Mouse (Mus musculus): ENCODE measurements around the gene Tigd3. TPM values are rescaled to one million over a fixed set of nuclear protein-coding genes. Genes with fewer than 3 reads are reported as not detected.

Tigd3 gene
- total and polyA plus RNA-seq, 3 experiments, result 0.90 to 2.0 (median 1.0) TPM

GRCm38 (mm10) chr19:5843781-5844691 lies 49.9 kb downstream of the Tigd3 start:
- H3K9me3 ChIP-seq (replicated peaks), result no peaks in the 10 kb centered on the region
- H3K4me1 ChIP-seq (ENCODE audit: insufficient read depth, low read depth, low read length), result peaks cover 89% of the 10 kb centered on the region
- H3K27me3 ChIP-seq (ENCODE audit: insufficient read depth, low read length), result no peaks in the 10 kb centered on the region
- no peak; the same call in 1 of the 2 replicates for TF ChIP-seq TAL1 (conservative IDR thresholded peaks at IDR 0.05; ENCODE audit: low read depth, low read length)
- TF ChIP-seq POLR2AphosphoS5 (IDR thresholded peaks at IDR 0.05; ENCODE audit: insufficient replicate concordance, low read depth, low read length), result no peak; the same call in 1 of the 2 replicates
- no peak for TF ChIP-seq CTCF (IDR thresholded peaks at IDR 0.05; ENCODE audit: low read depth, low read length)
- TF ChIP-seq GATA1 (IDR thresholded peaks at IDR 0.05; ENCODE audit: borderline replicate concordance, low read length), result no peak
- TF ChIP-seq GATA2 (IDR thresholded peaks at IDR 0.05; ENCODE audit: borderline replicate concordance, low read depth, low read length), result no peak
- H3K36me3 ChIP-seq (replicated peaks), result peaks cover 39% of the 10 kb centered on the region
- no peak for ATAC-seq (ENCODE audit: extremely low read depth, insufficient number of reproducible peaks, low FRiP score, poor library complexity, severe bottlenecking)
- DNase-seq (ENCODE audit: low spot score), result no peak
- H3K4me3 ChIP-seq (ENCODE audit: low read depth, low read length), result peak overlapping the region; percentile 86

- TF ChIP-seq POLR2AphosphoS5 (IDR thresholded peaks at IDR 0.05; ENCODE audit: insufficient replicate concordance, low read depth, low read length) (peak; percentile 28), GATA2 (IDR thresholded peaks at IDR 0.05; ENCODE audit: borderline replicate concordance, low read depth, low read length) (no peak)
- DNase-seq (ENCODE audit: low spot score) (no peak), ATAC-seq (ENCODE audit: extremely low read depth, insufficient number of reproducible peaks, low FRiP score, poor library complexity, severe bottlenecking) (no peak)
- Histone ChIP-seq H3K4me1 (ENCODE audit: insufficient read depth, low read depth, low read length) (peaks cover 87% of the 10 kb centered on the region), H3K9me3 (replicated peaks) (no peaks in the 10 kb centered on the region), H3K36me3 (replicated peaks) (peaks cover 47% of the 10 kb centered on the region), H3K27me3 (ENCODE audit: insufficient read depth, low read length) (no peaks in the 10 kb centered on the region), H3K4me3 (ENCODE audit: low read depth, low read length) (peak overlapping the region; percentile 86)
These were observed 50.9 kb downstream of the Tigd3 start for GRCm38 (mm10) chr19:5842785-5843730.

- ATAC-seq (ENCODE audit: extremely low read depth, insufficient number of reproducible peaks, low FRiP score, poor library complexity, severe bottlenecking), result no peak
- Histone ChIP-seq H3K27me3 (ENCODE audit: insufficient read depth, low read length) (no peaks in the 10 kb centered on the region), H3K9me3 (replicated peaks) (no peaks in the 10 kb centered on the region), H3K36me3 (replicated peaks) (peaks cover 53% of the 10 kb centered on the region), H3K4me1 (ENCODE audit: insufficient read depth, low read depth, low read length) (peaks cover 83% of the 10 kb centered on the region), H3K4me3 (ENCODE audit: low read depth, low read length) (peak overlapping the region; percentile 86; the same call in 1 of the 2 replicates)
- TF ChIP-seq TAL1 (conservative IDR thresholded peaks at IDR 0.05; ENCODE audit: low read depth, low read length) (no peak), POLR2AphosphoS5 (IDR thresholded peaks at IDR 0.05; ENCODE audit: insufficient replicate concordance, low read depth, low read length) (no peak), CTCF (IDR thresholded peaks at IDR 0.05; ENCODE audit: low read depth, low read length) (no peak), GATA1 (IDR thresholded peaks at IDR 0.05; ENCODE audit: borderline replicate concordance, low read length) (no peak), GATA2 (IDR thresholded peaks at IDR 0.05; ENCODE audit: borderline replicate concordance, low read depth, low read length) (no peak)
- no peak for DNase-seq (ENCODE audit: low spot score)
These were observed 51.8 kb downstream of the Tigd3 start for GRCm38 (mm10) chr19:5841999-5842784.

GRCm38 (mm10) chr19:5841389-5841946 lies 52.5 kb downstream of the Tigd3 start:
- Histone ChIP-seq H3K27me3 (ENCODE audit: insufficient read depth, low read length) (no peaks in the 10 kb centered on the region), H3K4me3 (ENCODE audit: low read depth, low read length) (peak overlapping the region; percentile 54; the same call in 1 of the 2 replicates), H3K4me1 (ENCODE audit: insufficient read depth, low read depth, low read length) (peaks cover 80% of the 10 kb centered on the region), H3K36me3 (replicated peaks) (peaks cover 60% of the 10 kb centered on the region), H3K9me3 (replicated peaks) (no peaks in the 10 kb centered on the region)
- DNase-seq (ENCODE audit: low spot score), result no peak
- TF ChIP-seq GATA1 (IDR thresholded peaks at IDR 0.05; ENCODE audit: borderline replicate concordance, low read length) (no peak), POLR2AphosphoS5 (IDR thresholded peaks at IDR 0.05; ENCODE audit: insufficient replicate concordance, low read depth, low read length) (0 out of 2 replicates have a peak, but pooled peaks have one; percentile 90)
- ATAC-seq (ENCODE audit: extremely low read depth, insufficient number of reproducible peaks, low FRiP score, poor library complexity, severe bottlenecking), result no peak

Other genes with a start within 250 kb of the Tigd3 start
Only the 20 nearest of the 31 such genes appear.
- gene Kcnk7, start 189.8 kb downstream of the Tigd3 start, total RNA-seq (2014; fragmentation: Nextera tagmentation), result not detected in 2 replicates
- gene Kcnk7, start 189.8 kb downstream of the Tigd3 start, total RNA-seq (2017), result not detected in 2 replicates
- 0.07 and 0.10 TPM in 2 replicates for gene Kcnk7, start 189.8 kb downstream of the Tigd3 start, polyA plus RNA-seq (2012)
- 20.8 and 34.1 TPM in 2 replicates for gene Ehbp1l1, start 167.8 kb downstream of the Tigd3 start, total RNA-seq (2014; fragmentation: Nextera tagmentation)
- gene Ehbp1l1, start 167.8 kb downstream of the Tigd3 start, total RNA-seq (2017), result 45.5 and 45.7 TPM in 2 replicates
- gene Ehbp1l1, start 167.8 kb downstream of the Tigd3 start, polyA plus RNA-seq (2012), result 85.9 and 88.3 TPM in 2 replicates
- 20.0 and 23.4 TPM in 2 replicates for gene Fam89b, start 164.5 kb downstream of the Tigd3 start, total RNA-seq (2014; fragmentation: Nextera tagmentation)
- 21.9 and 27.8 TPM in 2 replicates for gene Fam89b, start 164.5 kb downstream of the Tigd3 start, total RNA-seq (2017)
- gene Fam89b, start 164.5 kb downstream of the Tigd3 start, polyA plus RNA-seq (2012), result 56.7 and 58.5 TPM in 2 replicates
- not detected in 2 replicates for gene Ltbp3, start 153.2 kb downstream of the Tigd3 start, total RNA-seq (2014; fragmentation: Nextera tagmentation)
- gene Ltbp3, start 153.2 kb downstream of the Tigd3 start, total RNA-seq (2017), result 0.17 and 0.22 TPM in 2 replicates
- gene Ltbp3, start 153.2 kb downstream of the Tigd3 start, polyA plus RNA-seq (2012), result 0.13 TPM in 1 of 2 replicates, not detected in the other
- 27.7 and 37.5 TPM in 2 replicates for gene Scyl1, start 122.7 kb downstream of the Tigd3 start, total RNA-seq (2014; fragmentation: Nextera tagmentation)
- gene Scyl1, start 122.7 kb downstream of the Tigd3 start, total RNA-seq (2017), result 40.3 and 41.2 TPM in 2 replicates
- gene Scyl1, start 122.7 kb downstream of the Tigd3 start, polyA plus RNA-seq (2012), result 65.6 and 72.6 TPM in 2 replicates
- gene Frmd8, start 18.9 kb downstream of the Tigd3 start, total RNA-seq (2014; fragmentation: Nextera tagmentation), result 8.9 and 15.1 TPM in 2 replicates
- gene Frmd8, start 18.9 kb downstream of the Tigd3 start, total RNA-seq (2017), result 14.5 and 15.2 TPM in 2 replicates
- gene Frmd8, start 18.9 kb downstream of the Tigd3 start, polyA plus RNA-seq (2012), result 21.0 and 21.9 TPM in 2 replicates
- 3.5 and 6.4 TPM in 2 replicates for gene Slc25a45, start 16.3 kb downstream of the Tigd3 start, total RNA-seq (2014; fragmentation: Nextera tagmentation)
- 10.9 and 12.5 TPM in 2 replicates for gene Slc25a45, start 16.3 kb downstream of the Tigd3 start, total RNA-seq (2017)
- gene Slc25a45, start 16.3 kb downstream of the Tigd3 start, polyA plus RNA-seq (2012), result 0.68 and 0.93 TPM in 2 replicates
- gene Dpf2, start 18.9 kb upstream of the Tigd3 start, total RNA-seq (2014; fragmentation: Nextera tagmentation), result 126 and 142 TPM in 2 replicates
- 152 and 196 TPM in 2 replicates for gene Dpf2, start 18.9 kb upstream of the Tigd3 start, total RNA-seq (2017)
- 42.1 and 68.8 TPM in 2 replicates for gene Dpf2, start 18.9 kb upstream of the Tigd3 start, polyA plus RNA-seq (2012)
- gene Cdc42ep2, start 30.7 kb upstream of the Tigd3 start, total RNA-seq (2014; fragmentation: Nextera tagmentation), result 1.8 and 2.1 TPM in 2 replicates
- gene Cdc42ep2, start 30.7 kb upstream of the Tigd3 start, total RNA-seq (2017), result 2.2 and 3.6 TPM in 2 replicates
- gene Cdc42ep2, start 30.7 kb upstream of the Tigd3 start, polyA plus RNA-seq (2012), result 0.66 and 0.76 TPM in 2 replicates
- 139 and 147 TPM in 2 replicates for gene Pola2, start 70.1 kb upstream of the Tigd3 start, total RNA-seq (2014; fragmentation: Nextera tagmentation)
- 86.0 and 93.4 TPM in 2 replicates for gene Pola2, start 70.1 kb upstream of the Tigd3 start, total RNA-seq (2017)
- 51.6 and 55.0 TPM in 2 replicates for gene Pola2, start 70.1 kb upstream of the Tigd3 start, polyA plus RNA-seq (2012)
- gene Slc22a20, start 92.0 kb upstream of the Tigd3 start, total RNA-seq (2014; fragmentation: Nextera tagmentation), result not detected in 2 replicates
- gene Slc22a20, start 92.0 kb upstream of the Tigd3 start, total RNA-seq (2017), result not detected in 2 replicates
- gene Slc22a20, start 92.0 kb upstream of the Tigd3 start, polyA plus RNA-seq (2012), result not detected in 2 replicates
- 38.5 and 40.9 TPM in 2 replicates for gene Capn1, start 121.7 kb upstream of the Tigd3 start, total RNA-seq (2014; fragmentation: Nextera tagmentation)
- gene Capn1, start 121.7 kb upstream of the Tigd3 start, total RNA-seq (2017), result 55.5 and 56.5 TPM in 2 replicates
- 140 and 168 TPM in 2 replicates for gene Capn1, start 121.7 kb upstream of the Tigd3 start, polyA plus RNA-seq (2012)
- gene Syvn1, start 152.4 kb upstream of the Tigd3 start, total RNA-seq (2014; fragmentation: Nextera tagmentation), result 27.0 and 39.7 TPM in 2 replicates
- 4.8 and 5.9 TPM in 2 replicates for gene Syvn1, start 152.4 kb upstream of the Tigd3 start, total RNA-seq (2017)
- 78.2 and 84.1 TPM in 2 replicates for gene Syvn1, start 152.4 kb upstream of the Tigd3 start, polyA plus RNA-seq (2012)
- gene Mrpl49, start 163.6 kb upstream of the Tigd3 start, total RNA-seq (2014; fragmentation: Nextera tagmentation), result 46.6 and 51.6 TPM in 2 replicates
- gene Mrpl49, start 163.6 kb upstream of the Tigd3 start, total RNA-seq (2017), result 46.9 and 52.4 TPM in 2 replicates
- gene Mrpl49, start 163.6 kb upstream of the Tigd3 start, polyA plus RNA-seq (2012), result 41.8 and 46.8 TPM in 2 replicates
- gene Fau, start 163.7 kb upstream of the Tigd3 start, total RNA-seq (2014; fragmentation: Nextera tagmentation), result 3,086 and 3,502 TPM in 2 replicates
- gene Fau, start 163.7 kb upstream of the Tigd3 start, total RNA-seq (2017), result 2,639 and 2,986 TPM in 2 replicates
- gene Fau, start 163.7 kb upstream of the Tigd3 start, polyA plus RNA-seq (2012), result 5,636 and 5,712 TPM in 2 replicates
- gene Znhit2, start 167.0 kb upstream of the Tigd3 start, total RNA-seq (2014; fragmentation: Nextera tagmentation), result 8.3 and 16.3 TPM in 2 replicates
- gene Znhit2, start 167.0 kb upstream of the Tigd3 start, total RNA-seq (2017), result 11.0 and 23.3 TPM in 2 replicates
- 58.7 and 60.6 TPM in 2 replicates for gene Znhit2, start 167.0 kb upstream of the Tigd3 start, polyA plus RNA-seq (2012)
- gene Tm7sf2, start 174.2 kb upstream of the Tigd3 start, total RNA-seq (2014; fragmentation: Nextera tagmentation), result 22.9 and 24.0 TPM in 2 replicates
- 17.2 and 21.4 TPM in 2 replicates for gene Tm7sf2, start 174.2 kb upstream of the Tigd3 start, total RNA-seq (2017)
- 15.0 and 20.0 TPM in 2 replicates for gene Tm7sf2, start 174.2 kb upstream of the Tigd3 start, polyA plus RNA-seq (2012)
- 24.7 and 32.4 TPM in 2 replicates for gene Vps51, start 183.1 kb upstream of the Tigd3 start, total RNA-seq (2014; fragmentation: Nextera tagmentation)
- gene Vps51, start 183.1 kb upstream of the Tigd3 start, total RNA-seq (2017), result 33.2 and 39.8 TPM in 2 replicates
- 29.3 and 34.9 TPM in 2 replicates for gene Vps51, start 183.1 kb upstream of the Tigd3 start, polyA plus RNA-seq (2012)
- gene Tmem262, start 185.9 kb upstream of the Tigd3 start, total RNA-seq (2014; fragmentation: Nextera tagmentation), result not detected in 2 replicates
- gene Tmem262, start 185.9 kb upstream of the Tigd3 start, total RNA-seq (2017), result not detected in 2 replicates
- gene Tmem262, start 185.9 kb upstream of the Tigd3 start, polyA plus RNA-seq (2012), result not detected in 2 replicates
- gene Gm28374, start 188.1 kb upstream of the Tigd3 start, total RNA-seq (2014; fragmentation: Nextera tagmentation), result not detected in 2 replicates
- gene Gm28374, start 188.1 kb upstream of the Tigd3 start, total RNA-seq (2017), result 0.87 and 0.98 TPM in 2 replicates
- gene Gm28374, start 188.1 kb upstream of the Tigd3 start, polyA plus RNA-seq (2012), result 0.37 and 0.75 TPM in 2 replicates